Mouse (Mus musculus) limb, embryonic 10.5 days (tissue): Measurements from ENCODE around the gene Cln5. TPM values are rescaled to one million over a fixed set of nuclear protein-coding genes. Genes with fewer than 3 reads are reported as not detected.

Experiments
- DNase-seq: peaks from one replicate; pipeline ENCODE4 v3.0.0-alpha.2; 2017; ENCODE audit warnings: low spot score
- H3K27ac ChIP-seq: fragments of 300-500 bp; sonication (generic); 2 replicates; pipeline ENCODE4 v1.5.1; 2016; ENCODE audit warnings: mild to moderate bottlenecking
- H3K27me3 ChIP-seq: fragments of 300-500 bp; sonication (generic); 2 replicates; pipeline ENCODE4 v1.6.1; 2016; ENCODE audit warnings: low read depth, mild to moderate bottlenecking; ENCODE audit not compliant: poor library complexity, severe bottlenecking
- H3K36me3 ChIP-seq: fragments of 300-500 bp; sonication (generic); 2 replicates; pipeline ENCODE4 v1.6.1; 2016; ENCODE audit warnings: mild to moderate bottlenecking, moderate library complexity
- H3K4me1 ChIP-seq: fragments of 300-500 bp; sonication (generic); 2 replicates; pipeline ENCODE4 v1.6.1; 2016
- H3K4me3 ChIP-seq: fragments of 300-500 bp; sonication (generic); 2 replicates; pipeline ENCODE4 v1.5.1; 2016; ENCODE audit warnings: mild to moderate bottlenecking, moderate library complexity
- H3K9me3 ChIP-seq: fragments of 300-500 bp; sonication (generic); replicated peaks from 2 replicates; pipeline ENCODE4 v1.6.1; 2016; ENCODE audit warnings: mild to moderate bottlenecking
- WGBS: fragments of 180-500 bp; shearing (Covaris S2); methylation state at CpG from one replicate; pipeline ENCODE4 v1.1.7; 2016; 5-methylcytosine and 5-hydroxymethylcytosine counted together
- polyA plus RNA-seq: library from polyadenylated mRNA; unstranded; fragments of >200 nt; fragmentation: Nextera tagmentation; extraction: Ambion mirVana; gene quantifications from 2 replicates; pipeline ENCODE4 v1.2.1, GENCODE M21; 2016

Cln5 gene
- polyA plus RNA-seq, 1 experiment from 2014 or later = 26.5 TPM

- H3K4me1 ChIP-seq = no peaks in the 10 kb centered on the region
- no peak overlapping the region for H3K4me3 ChIP-seq
- H3K27ac ChIP-seq = no peak overlapping the region
- H3K36me3 ChIP-seq = peaks cover 85% of the 10 kb centered on the region
- 89% methylated on average over 4 of the region's 4 CpGs for WGBS
- H3K27me3 ChIP-seq = no peaks in the 10 kb centered on the region
- DNase-seq = no peak
- H3K9me3 ChIP-seq = no peaks in the 10 kb centered on the region
Measured at GRCm38 (mm10) chr14:103086671-103087324, 16.8 kb downstream of the Cln5 start.

GRCm38 (mm10) chr14:103087846-103088245 is 17.8 kb downstream of the Cln5 start:
- H3K27ac ChIP-seq = no peak overlapping the region
- H3K4me1 ChIP-seq = no peaks in the 10 kb centered on the region
- peaks cover 82% of the 10 kb centered on the region for H3K36me3 ChIP-seq
- WGBS = 88% methylated on average over 5 of the region's 5 CpGs
- H3K27me3 ChIP-seq = no peaks in the 10 kb centered on the region
- H3K9me3 ChIP-seq = no peaks in the 10 kb centered on the region
- DNase-seq = no peak
- H3K4me3 ChIP-seq = no peak overlapping the region

GRCm38 (mm10) chr14:103088624-103089023 is 18.6 kb downstream of the Cln5 start:
- WGBS = 72% methylated on average over 6 of the region's 6 CpGs
- Histone ChIP-seq H3K27me3 (no peaks in the 10 kb centered on the region), H3K9me3 (no peaks in the 10 kb centered on the region), H3K4me1 (no peaks in the 10 kb centered on the region), H3K4me3 (no peak overlapping the region), H3K27ac (no peak overlapping the region), H3K36me3 (peaks cover 84% of the 10 kb centered on the region)
- peak; percentile 40 for DNase-seq

- WGBS = 87% methylated on average over 3 of the region's 3 CpGs
- peaks cover 10% of the 10 kb centered on the region for H3K4me1 ChIP-seq
Measured at GRCm38 (mm10) chr14:103093236-103093635, 23.2 kb downstream of the Cln5 start.

GRCm38 (mm10) chr14:103093670-103094069 is 23.7 kb downstream of the Cln5 start:
- no peak for DNase-seq
- H3K9me3 ChIP-seq = no peaks in the 10 kb centered on the region
- H3K27ac ChIP-seq = no peak overlapping the region
- peaks cover 10% of the 10 kb centered on the region for H3K4me1 ChIP-seq
- no peak overlapping the region for H3K4me3 ChIP-seq
- no peaks in the 10 kb centered on the region for H3K27me3 ChIP-seq
- 74% methylated on average over 4 of the region's 4 CpGs for WGBS
- H3K36me3 ChIP-seq = peaks cover 66% of the 10 kb centered on the region

More at GRCm38 (mm10) chr14:103093236-103093635, 23.2 kb downstream of the Cln5 start:
- H3K27ac ChIP-seq = no peak overlapping the region
- H3K4me3 ChIP-seq = no peak overlapping the region
- no peaks in the 10 kb centered on the region for H3K9me3 ChIP-seq
- H3K27me3 ChIP-seq = no peaks in the 10 kb centered on the region
- DNase-seq = no peak
- H3K36me3 ChIP-seq = peaks cover 71% of the 10 kb centered on the region

- Histone ChIP-seq H3K36me3 (peaks cover 57% of the 10 kb centered on the region), H3K4me1 (peaks cover 10% of the 10 kb centered on the region), H3K27me3 (no peaks in the 10 kb centered on the region), H3K4me3 (no peak overlapping the region), H3K9me3 (no peaks in the 10 kb centered on the region), H3K27ac (no peak overlapping the region)
- 93% methylated on average over 8 of the region's 8 CpGs for WGBS
- DNase-seq = no peak
Measured at GRCm38 (mm10) chr14:103095036-103095435, 25.0 kb downstream of the Cln5 start.

GRCm38 (mm10) chr14:103095826-103096225 is 25.8 kb downstream of the Cln5 start:
- WGBS = 89% methylated on average over 8 of the region's 8 CpGs
- no peak for DNase-seq
- H3K36me3 ChIP-seq = peaks cover 53% of the 10 kb centered on the region

GRCm38 (mm10) chr14:103096621-103097020 is 26.6 kb downstream of the Cln5 start:
- Histone ChIP-seq H3K27ac (no peak overlapping the region), H3K4me1 (peaks cover 14% of the 10 kb centered on the region), H3K9me3 (no peaks in the 10 kb centered on the region), H3K4me3 (no peak overlapping the region), H3K36me3 (peaks cover 45% of the 10 kb centered on the region), H3K27me3 (no peaks in the 10 kb centered on the region)
- DNase-seq = no peak
- 92% methylated on average over 6 of the region's 6 CpGs for WGBS

More at GRCm38 (mm10) chr14:103095826-103096225, 25.8 kb downstream of the Cln5 start:
- Histone ChIP-seq H3K4me3 (no peak overlapping the region), H3K27me3 (no peaks in the 10 kb centered on the region), H3K27ac (no peak overlapping the region), H3K9me3 (no peaks in the 10 kb centered on the region), H3K4me1 (peaks cover 14% of the 10 kb centered on the region)

GRCm38 (mm10) chr14:103098213-103098586 is 28.2 kb downstream of the Cln5 start:
- Histone ChIP-seq H3K27me3 (no peaks in the 10 kb centered on the region), H3K36me3 (peaks cover 33% of the 10 kb centered on the region), H3K4me3 (peak overlapping the region; percentile 89), H3K4me1 (peaks cover 14% of the 10 kb centered on the region), H3K9me3 (no peaks in the 10 kb centered on the region), H3K27ac (peak overlapping the region; percentile 99)
- WGBS = 5% methylated on average over 2 of the region's 2 CpGs
- DNase-seq = no peak

GRCm38 (mm10) chr14:103098587-103099235 is 28.7 kb downstream of the Cln5 start:
- H3K4me1 ChIP-seq = peaks cover 14% of the 10 kb centered on the region
- H3K36me3 ChIP-seq = peaks cover 28% of the 10 kb centered on the region
- H3K4me3 ChIP-seq = peak overlapping the region; percentile 89
- WGBS = under 1% methylated on average over 85 of the region's 86 CpGs
- peak overlapping the region; percentile 99 for H3K27ac ChIP-seq
- H3K27me3 ChIP-seq = no peaks in the 10 kb centered on the region
- no peaks in the 10 kb centered on the region for H3K9me3 ChIP-seq
- peak; percentile 86 for DNase-seq

GRCm38 (mm10) chr14:103099238-103099933 is 29.4 kb downstream of the Cln5 start, which contains the start of gene Fbxl3:
TSS of gene Fbxl3 (minus strand) at chr14:103099566.
- H3K36me3 ChIP-seq = peaks cover 22% of the 10 kb centered on the region
- no peaks in the 10 kb centered on the region for H3K27me3 ChIP-seq
- DNase-seq = peak; percentile 89
- peak within 1 kb of the TSS; percentile 99 for H3K27ac ChIP-seq
- no peaks in the 10 kb centered on the region for H3K9me3 ChIP-seq
- WGBS = under 1% methylated on average over 88 of the region's 88 CpGs
- H3K4me3 ChIP-seq = peak within 1 kb of the TSS; percentile 89
- peaks cover 14% of the 10 kb centered on the region for H3K4me1 ChIP-seq

- no peak for DNase-seq
- no peak overlapping the region for H3K27ac ChIP-seq
- H3K36me3 ChIP-seq = peaks cover 13% of the 10 kb centered on the region
- H3K4me1 ChIP-seq = peaks cover 14% of the 10 kb centered on the region
- peak overlapping the region; percentile 89; the same call in 1 of the 2 replicates for H3K4me3 ChIP-seq
- no peaks in the 10 kb centered on the region for H3K9me3 ChIP-seq
- 84% methylated on average over 13 of the region's 13 CpGs for WGBS
- no peaks in the 10 kb centered on the region for H3K27me3 ChIP-seq
Measured at GRCm38 (mm10) chr14:103100296-103100695, 30.3 kb downstream of the Cln5 start.

- Histone ChIP-seq H3K4me3 (no peak overlapping the region), H3K4me1 (peaks cover 14% of the 10 kb centered on the region), H3K9me3 (no peaks in the 10 kb centered on the region), H3K27me3 (no peaks in the 10 kb centered on the region), H3K27ac (no peak overlapping the region), H3K36me3 (peaks cover 6% of the 10 kb centered on the region; the same call in 1 of the 2 replicates)
- DNase-seq = no peak
- WGBS = 85% methylated on average over 3 of the region's 3 CpGs
Measured at GRCm38 (mm10) chr14:103101171-103101570, 31.2 kb downstream of the Cln5 start.
